Mouse (Mus musculus): ENCODE measurements at regions not wholly inside any gene's neighbourhood (a gene's known extent, or its start where the extent isn't known, plus 50 kb on each side); places are given as distances from the start of the nearest gene placed in this dataset.

DNA sequence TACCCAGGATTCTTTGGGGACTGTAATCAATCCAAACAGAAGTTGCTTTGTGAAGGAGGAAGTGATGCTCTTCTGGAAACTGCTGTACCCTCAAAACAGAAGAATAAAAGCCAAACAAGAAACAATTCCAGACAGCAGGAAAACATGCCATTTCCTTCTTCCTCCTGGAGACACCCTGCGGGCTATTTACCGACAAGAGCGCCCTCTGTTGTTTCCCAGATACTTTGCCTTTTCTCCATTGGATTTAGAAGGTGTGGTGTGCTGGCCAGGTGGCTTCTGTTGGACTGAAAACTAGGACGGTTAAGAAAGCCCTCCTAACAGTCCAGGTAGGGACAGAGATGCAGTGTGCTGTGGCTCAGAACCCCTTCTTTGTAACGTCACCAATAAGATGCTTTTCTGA is 119.9 kb upstream of the Msx2 start:
- DNase-seq (ENCODE audit: low read depth, low spot score) = peak; percentile 51

DNA sequence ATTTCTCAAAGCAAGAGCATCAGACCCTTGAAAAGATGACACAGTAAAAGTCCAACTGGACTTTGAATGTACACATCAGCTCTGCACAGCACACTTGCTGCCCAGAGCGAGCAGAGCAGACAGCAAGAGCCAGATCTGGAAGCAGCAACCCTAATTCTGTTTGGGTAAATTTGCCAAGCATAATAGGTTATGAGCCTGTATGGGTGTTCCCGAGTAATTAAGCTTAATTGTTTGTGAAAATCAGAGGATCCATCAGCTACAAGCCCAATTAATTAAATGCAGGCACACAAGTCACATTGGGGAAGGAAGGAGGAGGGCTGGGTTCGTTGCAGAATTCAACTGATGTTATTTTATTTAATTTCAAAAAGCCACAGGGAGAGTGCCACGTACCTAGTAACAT is 113.9 kb upstream of the Msx2 start:
- DNase-seq (ENCODE audit: low read depth, low spot score) = no peak

DNA sequence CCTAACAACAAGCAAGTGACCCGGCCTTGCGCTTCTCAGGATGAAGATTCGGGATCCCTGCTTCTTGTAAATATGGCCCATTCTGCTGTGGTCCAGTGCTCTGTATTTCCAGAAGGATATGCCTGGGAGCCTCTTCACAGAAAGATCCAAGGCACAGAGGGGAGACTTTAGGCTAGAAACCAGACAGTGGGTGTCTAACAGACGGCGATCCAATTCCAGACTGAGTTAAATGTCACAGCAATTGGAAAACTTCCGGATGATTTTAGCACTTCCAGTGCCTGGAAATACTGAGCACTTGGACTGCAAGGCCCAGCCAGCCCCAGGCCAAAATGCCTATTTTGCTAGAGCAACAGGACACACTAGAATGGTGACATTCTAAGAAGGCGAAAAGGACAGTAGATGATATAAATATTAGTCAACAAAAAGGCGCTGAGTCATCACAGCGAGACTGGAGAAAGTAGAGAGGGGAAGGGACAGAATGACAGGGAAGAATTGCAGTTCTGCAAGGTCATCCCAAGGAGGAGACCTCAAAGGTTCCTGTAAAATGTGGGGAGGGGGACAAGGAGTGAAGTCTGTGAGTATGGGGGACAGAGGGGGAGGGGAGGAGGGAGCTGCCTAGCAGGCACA is 111.7 kb upstream of the Msx2 start:
- no peak for DNase-seq (ENCODE audit: low read depth, low spot score)

DNA sequence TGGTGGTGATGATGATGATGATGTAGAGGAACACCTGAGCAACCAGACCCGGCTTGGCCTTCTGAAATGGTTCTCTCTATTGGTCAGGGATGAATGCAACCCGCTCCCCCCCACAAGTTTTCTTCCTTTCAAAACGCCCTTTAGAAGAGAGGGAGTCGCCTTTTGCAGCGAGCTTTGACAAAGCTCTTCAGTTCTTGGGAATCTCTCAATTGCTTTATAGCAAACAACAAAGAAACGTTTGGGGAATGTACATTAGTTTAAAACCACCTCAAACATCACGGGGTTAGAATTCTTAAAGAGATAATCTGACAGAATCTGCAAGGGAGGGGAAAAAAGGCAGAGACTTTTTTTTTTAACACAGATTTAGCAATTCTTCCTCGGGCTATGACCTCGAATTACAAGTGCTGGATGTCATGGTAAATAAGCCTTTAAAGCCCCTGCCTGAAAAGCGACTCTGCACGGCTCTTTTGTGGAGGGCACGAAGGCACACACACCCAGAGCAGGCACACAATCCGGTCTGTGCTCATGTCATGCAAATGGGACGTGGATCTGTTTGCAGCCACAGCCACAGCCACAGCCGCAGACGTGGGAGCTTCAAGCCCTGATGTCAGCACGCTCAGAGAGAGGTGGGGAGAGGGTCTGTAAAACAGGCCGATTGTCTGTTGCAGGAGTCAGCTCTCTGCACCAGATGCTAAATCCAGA is 81.2 kb upstream of the Msx2 start:
- DNase-seq (ENCODE audit: low read depth, low spot score) = peak; percentile 39

DNA sequence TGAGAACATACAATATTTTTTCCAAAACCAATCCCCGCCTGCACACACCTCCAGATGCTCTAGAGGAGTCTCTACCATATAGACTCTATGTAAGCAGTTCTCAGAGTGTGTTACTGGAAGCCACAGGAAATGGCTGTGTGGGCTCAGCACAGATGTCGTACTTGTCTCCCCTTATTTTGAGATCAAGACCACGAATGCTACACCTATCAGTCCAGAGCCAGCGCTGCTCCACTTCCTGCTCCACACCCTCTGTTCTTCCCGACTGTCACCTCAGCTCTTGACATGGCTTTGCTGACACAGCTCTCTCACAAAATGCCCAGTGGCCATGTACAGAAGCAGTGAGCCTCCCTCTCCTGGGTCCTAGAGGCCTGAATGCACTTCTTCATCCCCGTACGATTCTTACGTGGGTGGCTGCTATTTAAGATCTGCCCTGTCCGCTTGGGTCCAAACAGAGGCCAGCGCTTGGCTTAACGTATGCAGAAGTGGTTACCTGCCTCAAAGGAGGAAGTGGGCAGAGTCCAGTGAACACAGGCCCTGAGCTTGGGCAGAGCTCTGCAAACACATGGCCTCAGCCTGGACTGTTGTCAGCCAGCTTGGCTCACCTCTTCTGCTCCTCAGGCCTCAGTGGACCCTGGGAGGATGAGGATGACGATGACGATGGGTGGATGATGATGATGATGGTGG is 80.5 kb upstream of the Msx2 start:
- DNase-seq (ENCODE audit: low read depth, low spot score) = no peak

DNA sequence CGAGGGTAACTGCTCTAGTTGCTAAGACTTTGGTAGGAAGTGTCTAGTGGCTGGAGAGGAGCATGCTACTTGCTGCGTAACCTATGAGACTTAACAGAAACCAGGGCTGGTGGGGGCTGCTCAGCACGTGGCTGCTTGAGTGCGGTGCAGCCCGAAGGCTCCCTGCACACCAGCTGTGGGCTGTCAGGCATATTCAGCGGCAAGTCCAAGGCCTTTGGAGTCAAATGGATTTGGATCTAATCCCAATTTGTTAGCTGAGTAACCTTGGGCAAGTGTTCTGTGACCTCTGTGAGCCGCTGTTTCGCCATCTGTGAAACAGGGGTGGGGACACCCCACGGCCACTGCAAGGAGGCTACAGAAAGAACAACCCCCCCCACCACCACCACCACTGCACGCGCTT is 75.5 kb upstream of the Msx2 start:
- DNase-seq (ENCODE audit: low read depth, low spot score) = peak; percentile 5

DNA sequence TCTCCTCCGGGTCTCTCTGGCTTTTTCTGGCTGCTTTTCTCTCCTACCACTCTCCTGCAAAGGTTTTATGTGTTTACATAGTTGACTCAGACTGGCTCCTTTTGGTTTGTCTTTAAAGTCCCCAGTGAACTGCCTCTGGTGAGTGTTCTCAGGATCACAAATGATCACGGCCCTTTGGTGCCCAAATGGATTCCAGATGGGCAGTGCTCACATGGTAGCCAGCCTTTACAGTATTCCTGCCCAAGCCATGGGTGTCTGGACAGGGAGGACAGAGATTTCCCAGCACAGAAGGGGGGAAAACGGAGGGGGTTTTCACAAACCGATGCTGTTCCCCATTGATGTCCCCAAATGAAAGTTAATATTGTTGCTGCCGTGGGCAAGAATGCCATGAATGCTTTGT is 70.4 kb upstream of the Msx2 start:
- no peak for DNase-seq (ENCODE audit: low read depth, low spot score)

DNA sequence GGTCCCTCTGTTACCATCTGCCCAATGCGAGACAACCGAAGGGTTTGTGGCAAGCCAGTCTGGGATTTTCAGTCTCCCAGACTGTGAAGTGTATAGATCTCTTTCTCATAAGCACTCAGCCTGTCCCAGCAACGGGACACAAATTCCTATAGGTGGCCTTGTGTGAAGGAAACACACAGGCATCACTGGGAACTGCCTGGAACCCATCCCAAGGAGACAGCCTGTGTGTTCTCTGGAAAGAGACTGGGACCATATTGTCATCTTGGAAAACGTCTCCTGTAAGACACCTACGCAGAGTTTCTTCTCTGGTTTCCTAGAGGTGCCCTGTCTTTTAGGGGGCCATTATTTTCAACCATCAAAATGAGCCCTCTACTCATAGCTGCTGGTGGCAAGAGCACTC is 66.9 kb upstream of the Msx2 start:
- no peak for DNase-seq (ENCODE audit: low read depth, low spot score)

DNA sequence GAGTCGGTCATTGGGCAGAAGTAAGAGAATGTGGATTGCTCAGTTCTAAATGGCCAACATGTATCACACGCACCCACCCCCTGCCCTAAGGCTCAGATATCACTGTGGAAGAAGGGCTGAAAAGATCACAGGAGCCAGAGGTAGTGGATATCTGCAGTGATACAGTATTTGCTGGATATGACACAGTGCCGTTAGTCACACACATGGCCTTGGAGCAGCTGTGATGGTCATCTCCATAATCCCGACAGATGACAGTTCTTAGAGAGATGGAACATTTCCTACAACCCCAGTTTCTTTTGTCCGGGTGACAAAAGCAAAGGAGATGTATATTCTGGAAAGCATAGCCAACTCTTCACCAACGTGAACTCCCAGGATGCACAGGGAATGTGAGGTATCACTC is 65.1 kb upstream of the Msx2 start:
- no peak for DNase-seq (ENCODE audit: low read depth, low spot score)

DNA sequence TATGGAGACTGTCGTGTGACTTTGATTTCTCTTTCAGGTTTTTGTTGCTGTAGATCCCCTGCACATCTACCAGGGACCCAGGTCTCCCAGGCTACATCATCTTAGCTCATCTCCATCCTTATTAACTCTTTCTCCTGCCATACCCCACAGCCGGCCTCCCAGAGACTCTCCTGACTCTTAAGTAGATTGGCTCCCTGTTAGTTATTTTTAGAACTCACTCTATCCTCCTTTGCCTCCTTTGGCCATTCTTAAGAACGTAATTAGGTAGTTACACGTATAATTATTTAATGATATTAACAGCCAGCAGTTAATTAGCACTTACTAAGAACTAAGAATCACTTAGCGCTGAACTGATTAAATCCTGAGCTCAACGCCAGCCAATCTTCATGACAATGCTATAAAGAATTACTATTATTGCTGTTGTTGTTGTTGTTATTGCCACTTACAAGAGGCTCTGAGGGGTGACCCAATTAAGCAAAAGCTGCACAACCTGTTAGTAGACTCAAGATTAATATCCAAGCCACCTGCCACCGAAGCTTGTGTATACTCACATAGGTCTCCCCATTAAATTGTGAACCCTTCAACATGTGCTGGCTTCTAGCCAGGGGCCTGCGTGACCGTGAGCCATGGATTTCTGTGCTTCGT is 63.0 kb upstream of the Msx2 start:
- DNase-seq (ENCODE audit: low read depth, low spot score) = no peak

DNA sequence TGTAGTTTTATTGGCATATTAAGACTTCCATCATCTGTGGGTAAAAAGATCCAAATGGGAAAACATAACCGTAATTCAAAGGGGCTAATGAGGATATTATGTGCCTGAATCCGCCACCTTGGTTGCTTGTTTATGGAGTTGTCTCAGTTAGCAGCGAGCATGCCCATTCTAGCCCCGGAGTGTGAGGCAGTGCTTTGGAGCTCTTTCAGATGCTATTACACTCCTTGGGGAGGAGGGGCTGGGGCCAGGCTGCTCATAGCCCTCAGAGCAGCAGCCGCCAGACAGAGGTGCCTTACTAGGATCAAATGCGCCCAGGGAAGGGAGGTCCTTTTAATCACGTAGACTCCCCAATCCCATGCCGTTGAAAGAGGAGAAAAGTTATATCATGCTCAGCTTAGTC is 60.9 kb upstream of the Msx2 start:
- DNase-seq (ENCODE audit: low read depth, low spot score) = peak; percentile 45

DNA sequence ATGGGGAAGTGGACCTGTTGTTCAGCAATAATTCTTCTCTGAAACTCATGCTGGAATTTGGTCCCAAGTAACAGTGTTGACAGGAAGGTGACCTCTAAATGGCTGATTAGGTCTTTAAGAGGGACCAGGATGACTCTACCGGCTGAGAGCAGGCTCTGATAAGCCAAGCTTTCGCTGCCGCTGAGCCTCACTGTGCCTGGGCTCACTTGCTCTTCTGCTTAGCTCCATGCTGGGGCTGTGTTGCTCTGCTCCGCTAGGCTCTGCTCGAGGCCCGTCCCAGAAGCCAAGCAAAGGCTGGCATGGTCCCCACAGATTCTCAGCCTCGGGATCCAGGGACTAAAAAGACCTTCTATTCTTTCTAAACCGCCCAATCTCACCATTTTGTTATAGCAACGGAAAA is 54.0 kb upstream of the Msx2 start:
- DNase-seq (ENCODE audit: low read depth, low spot score) = peak; percentile 18

DNA sequence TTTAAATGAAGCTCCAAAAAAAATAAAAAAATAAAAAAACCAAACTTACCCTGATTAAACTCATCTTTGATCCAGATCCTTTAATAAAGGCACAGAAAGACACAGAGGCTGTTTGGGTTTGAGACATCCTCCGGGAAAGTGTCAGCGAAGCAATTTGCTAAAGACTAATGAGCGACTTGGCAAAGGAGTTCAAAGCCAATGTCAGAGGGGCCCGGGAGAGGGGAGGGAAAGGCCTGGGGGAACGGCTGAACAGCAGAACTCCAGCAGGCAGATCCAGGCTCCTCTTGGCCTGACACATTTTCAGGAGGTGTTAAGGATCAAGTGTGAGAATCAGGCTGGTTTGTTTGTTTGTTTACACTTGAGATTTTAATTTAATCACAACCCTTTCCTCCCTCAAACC is 49.9 kb upstream of the Msx2 start:
- no peak for DNase-seq (ENCODE audit: low read depth, low spot score)

All from ZHBTc4 (cell line).